Mouse (Mus musculus) liver, embryonic 14.5 days (tissue): ENCODE data around the gene 4930544D05Rik. TPM values are rescaled to one million over a fixed set of nuclear protein-coding genes. Genes with fewer than 3 reads are reported as not detected.

Experiments used
- ATAC-seq: fragments of 200-750 bp; cut with Nextera tagmentation; 2 replicates; pipeline ENCODE4 v1.8.0; 2017; ENCODE audit warnings: moderate number of reproducible peaks, mild to moderate bottlenecking, moderate library complexity; ENCODE audit not compliant: insufficient read depth
- DNase-seq, 3 experiments: peaks; one replicate each; pipeline ENCODE4 v3.0.0-alpha.2; 2012 to 2013; ENCODE audit warnings: low read depth in 3 of 3, low spot score in 3 of 3
- H3K27ac ChIP-seq: fragments of 300-500 bp; sonication (generic); 2 replicates; pipeline ENCODE4 v1.5.1; 2014; ENCODE audit warnings: moderate library complexity, mild to moderate bottlenecking, control low read depth, inconsistent platforms
- H3K27me3 ChIP-seq: fragments of 300-500 bp; sonication (generic); 2 replicates; pipeline ENCODE4 v1.6.1; 2014; ENCODE audit warnings: mild to moderate bottlenecking, low read length, moderate library complexity; ENCODE audit not compliant: control insufficient read depth, insufficient read depth
- H3K36me3 ChIP-seq: fragments of 300-500 bp; sonication (generic); replicated peaks from 2 replicates; pipeline ENCODE4 v1.6.1; 2014; ENCODE audit warnings: low read depth; ENCODE audit not compliant: control insufficient read depth, insufficient read depth
- H3K4me1 ChIP-seq, 2 experiments: fragments of 200-500 bp in 1 of 2; fragments of 300-500 bp in 1 of 2; sonication (generic) in 1 of 2; replicated peaks; 2 replicates each; pipeline ENCODE4 v1.6.1; 2012 to 2014; ENCODE audit warnings: antibody characterized with exemption in 1 of 2, inconsistent platforms in 1 of 2, low read length in 1 of 2; ENCODE audit not compliant: control insufficient read depth in 2 of 2, insufficient read depth in 2 of 2
- H3K4me2 ChIP-seq: fragments of 300-500 bp; sonication (generic); 2 replicates; pipeline ENCODE4 v1.6.1; 2014; ENCODE audit warnings: low read depth, mild to moderate bottlenecking, control low read depth, moderate library complexity
- H3K4me3 ChIP-seq, 2 experiments: fragments of 200-500 bp in 1 of 2; fragments of 300-500 bp in 1 of 2; sonication (generic) in 1 of 2; 2 replicates each; pipeline ENCODE4 v1.5.1; 2012 to 2014; ENCODE audit warnings: low read depth in 2 of 2, low read length in 2 of 2, mild to moderate bottlenecking in 2 of 2, control low read depth in 1 of 2, inconsistent platforms in 1 of 2, moderate library complexity in 1 of 2; ENCODE audit not compliant: insufficient read depth in 1 of 2
- H3K9ac ChIP-seq: fragments of 300-500 bp; sonication (generic); replicated peaks from 2 replicates; pipeline ENCODE4 v1.6.1; 2014; ENCODE audit warnings: mild to moderate bottlenecking, control low read depth, moderate library complexity
- H3K9me3 ChIP-seq: fragments of 300-500 bp; sonication (generic); 2 replicates; pipeline ENCODE4 v1.6.1; 2016; ENCODE audit warnings: low read length, mixed read lengths; ENCODE audit not compliant: control insufficient read depth
- CTCF ChIP-seq: IDR thresholded peaks from 2 replicates; pipeline ENCODE4 v1.5.1; 2016; ENCODE audit warnings: antibody characterized with exemption, low read depth, control low read depth
- EP300 ChIP-seq: IDR thresholded peaks from 2 replicates; pipeline ENCODE4 v1.6.1; 2016; ENCODE audit warnings: antibody characterized with exemption, low read depth
- WGBS: fragments of 180-500 bp; shearing (Covaris S2); extraction: QIAGEN DNeasy Blood & Tissue Kit; methylation state at CpG from one replicate; pipeline ENCODE4 v1.1.7; 2014; ENCODE audit not compliant: insufficient replicate concordance; 5-methylcytosine and 5-hydroxymethylcytosine counted together
- polyA plus RNA-seq, 2 experiments: library from polyadenylated mRNA; depleted of rRNA in 1 of 2; stranded (reverse) in 1 of 2; unstranded in 1 of 2; fragments of >200 nt; fragmentation: Nextera tagmentation in 1 of 2; extraction: Ambion mirVana in 1 of 2; gene quantifications; 2 replicates each; pipeline versions ENCODE4 v1.2.1 to v1.2.3; 2012 to 2014

The 4930544D05Rik gene
- polyA plus RNA-seq, 2 experiments: not detected

DNA sequence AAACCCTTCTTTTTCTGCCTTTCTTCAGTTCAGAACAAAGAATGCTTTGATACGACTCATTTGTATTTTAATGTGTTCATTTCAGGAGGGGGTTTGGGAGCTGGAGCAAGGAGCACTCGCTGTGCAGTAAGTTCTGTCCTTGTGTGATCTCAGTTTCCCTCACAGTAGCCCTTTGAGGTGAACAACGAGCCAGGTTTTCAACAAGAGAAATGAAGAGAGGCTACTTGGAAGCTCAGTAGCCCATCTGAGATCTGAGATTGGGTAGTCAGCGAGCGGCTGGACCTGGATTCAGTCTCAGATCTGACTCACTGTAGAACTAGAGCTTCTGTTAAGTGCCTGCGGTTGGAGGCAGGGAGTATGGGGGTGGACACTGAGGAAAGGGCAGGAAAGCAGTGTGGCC is 41.8 kb upstream of the 4930544D05Rik start:
- 70% methylated on average over 6 of the region's 6 CpGs for WGBS
- Histone ChIP-seq H3K4me1 (peaks cover 20 to 34% of the 10 kb centered on the region in 2 experiments), H3K36me3 (no peaks in the 10 kb centered on the region), H3K9me3 (no peaks in the 10 kb centered on the region), H3K4me3 (no peak overlapping the region), H3K27ac (no peak overlapping the region), H3K4me2 (no peak overlapping the region), H3K9ac (no peak overlapping the region), H3K27me3 (no peaks in the 10 kb centered on the region)
- TF ChIP-seq EP300 (no peak), CTCF (no peak)
- ATAC-seq (no peak), DNase-seq (no peak)

DNA sequence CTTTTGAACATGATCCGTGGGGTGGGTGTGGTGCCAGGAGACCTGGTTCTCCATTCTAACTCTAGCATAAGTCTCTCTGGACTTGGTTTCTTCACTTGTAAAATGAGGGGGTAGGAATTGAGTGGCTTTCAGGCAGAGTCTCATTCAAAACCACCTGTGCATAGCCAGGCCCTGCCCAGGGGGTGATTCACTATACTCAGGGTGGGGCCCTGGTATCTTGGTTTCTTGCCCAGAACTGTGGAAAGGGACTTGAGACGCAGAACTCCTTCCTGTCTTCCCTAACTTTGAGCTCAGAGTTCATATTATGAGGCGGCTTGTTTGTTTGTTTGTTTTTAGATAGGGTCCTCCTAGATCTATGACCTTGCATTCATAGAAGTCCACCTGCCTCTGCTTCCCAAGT is 38.4 kb upstream of the 4930544D05Rik start:
- WGBS: 62% methylated on average over 3 of the region's 3 CpGs
- no peak for ATAC-seq

DNA sequence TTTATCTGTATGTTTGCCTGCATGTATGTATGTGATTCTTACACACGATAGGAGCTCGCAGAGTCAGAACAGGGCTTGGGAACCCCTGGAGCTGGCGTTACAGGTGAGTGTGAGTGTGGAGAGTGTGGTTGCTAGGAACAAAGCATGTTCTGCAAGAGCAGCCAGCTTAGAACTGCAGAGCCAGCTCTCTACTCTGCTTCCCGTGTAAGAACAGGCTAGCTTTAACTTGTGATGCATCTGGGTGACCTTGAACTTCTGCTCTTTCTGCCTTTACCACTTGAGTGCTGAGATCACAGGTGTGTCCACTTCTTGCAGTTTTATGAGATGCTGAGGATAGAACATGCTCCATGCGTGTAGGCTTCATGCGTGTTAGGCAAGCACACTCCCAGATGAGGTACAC is 36.7 kb upstream of the 4930544D05Rik start:
- Histone ChIP-seq H3K9ac (no peak overlapping the region), H3K4me2 (no peak overlapping the region), H3K9me3 (no peaks in the 10 kb centered on the region), H3K27me3 (no peaks in the 10 kb centered on the region), H3K27ac (no peak overlapping the region), H3K4me1 (peaks cover 0 to 17% of the 10 kb centered on the region in 2 experiments; a peak in 2 of 4 replicates), H3K36me3 (no peaks in the 10 kb centered on the region), H3K4me3 (no peak overlapping the region)
- WGBS: 75% methylated on average over 6 of the region's 6 CpGs
- DNase-seq (no peak), ATAC-seq (no peak)
- TF ChIP-seq EP300: no peak
- no peak for TF ChIP-seq CTCF

More for the DNA sequence above, 38.4 kb upstream of the 4930544D05Rik start:
- Histone ChIP-seq H3K4me3 (no peak overlapping the region), H3K4me1 (peaks cover 4 to 26% of the 10 kb centered on the region in 2 experiments), H3K9ac (no peak overlapping the region), H3K27me3 (no peaks in the 10 kb centered on the region), H3K9me3 (no peaks in the 10 kb centered on the region), H3K4me2 (no peak overlapping the region), H3K36me3 (no peaks in the 10 kb centered on the region), H3K27ac (no peak overlapping the region)
- no peak for TF ChIP-seq CTCF
- TF ChIP-seq EP300: no peak
- no peak for DNase-seq

DNA sequence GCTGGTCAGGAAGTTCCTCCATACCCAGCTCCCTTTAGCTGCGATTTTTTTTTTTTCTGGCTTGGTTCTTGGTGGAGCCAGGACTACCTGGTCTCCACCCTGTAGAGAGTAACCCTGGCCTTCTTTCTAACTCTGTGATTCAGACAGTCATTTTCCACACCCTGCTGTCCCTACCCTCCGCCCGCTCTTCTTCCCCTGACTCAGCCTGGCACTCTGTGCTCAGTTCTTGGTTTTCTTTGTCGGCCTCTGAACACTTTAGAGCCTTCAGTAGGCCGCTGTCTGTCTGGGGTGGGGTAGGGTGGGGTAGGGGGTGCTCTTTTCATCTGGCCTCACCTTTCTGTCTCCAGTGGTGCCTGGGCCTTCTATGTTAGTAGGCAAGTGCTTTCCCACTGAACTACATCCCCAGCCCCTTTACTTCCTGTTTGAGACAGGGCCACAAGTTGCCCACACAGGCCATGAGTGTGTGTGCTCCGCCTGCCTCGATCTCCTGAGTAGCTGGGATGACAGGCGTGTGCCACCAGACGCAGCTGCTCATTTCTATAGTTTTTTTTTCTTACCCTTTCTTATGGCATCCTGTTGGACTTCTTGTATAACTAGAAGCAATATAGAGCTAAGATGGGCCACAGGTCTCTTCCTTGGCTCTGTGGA is 35.8 kb upstream of the 4930544D05Rik start:
- Histone ChIP-seq H3K4me3 (no peak overlapping the region), H3K4me2 (no peak overlapping the region), H3K27ac (no peak overlapping the region), H3K27me3 (no peaks in the 10 kb centered on the region), H3K4me1 (peaks cover 0 to 17% of the 10 kb centered on the region in 2 experiments; a peak in 2 of 4 replicates), H3K9me3 (no peaks in the 10 kb centered on the region), H3K9ac (no peak overlapping the region), H3K36me3 (no peaks in the 10 kb centered on the region)
- DNase-seq (no peak), ATAC-seq (no peak)
- TF ChIP-seq EP300 (no peak), CTCF (no peak)
- 54% methylated on average over 9 of the region's 9 CpGs for WGBS

DNA sequence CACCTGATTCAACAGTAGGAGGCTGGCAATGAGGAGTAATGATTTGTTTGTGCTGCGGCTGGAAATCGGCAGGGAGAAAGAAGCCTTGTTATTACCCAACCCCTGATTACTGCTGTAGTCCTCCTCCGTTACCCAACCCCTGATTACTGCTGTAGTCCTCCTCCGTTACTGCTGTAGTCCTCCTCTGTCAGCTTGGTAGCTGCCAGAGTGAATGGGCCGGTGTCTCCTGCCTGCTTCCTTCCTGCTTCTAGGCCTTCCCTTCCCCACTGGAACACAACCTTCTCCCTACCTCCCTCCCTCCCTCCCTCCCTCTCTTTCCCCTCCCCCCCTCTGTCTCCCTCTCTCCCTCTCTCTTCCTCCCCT is 35.3 kb upstream of the 4930544D05Rik start:
- DNase-seq (no peak), ATAC-seq (no peak)
- no peak for TF ChIP-seq CTCF
- no peak for TF ChIP-seq EP300
- Histone ChIP-seq H3K9me3 (no peaks in the 10 kb centered on the region), H3K9ac (no peak overlapping the region), H3K27me3 (no peaks in the 10 kb centered on the region), H3K4me2 (no peak overlapping the region), H3K4me3 (no peak overlapping the region), H3K27ac (no peak overlapping the region), H3K36me3 (no peaks in the 10 kb centered on the region), H3K4me1 (peaks cover 0 to 17% of the 10 kb centered on the region in 2 experiments; a peak in 2 of 4 replicates)
- 39% methylated on average over 5 of the region's 5 CpGs for WGBS
